Mouse (Mus musculus) embryonic facial prominence, embryonic 11.5 days (tissue): Measurements from ENCODE around the gene Evpl. TPM values are rescaled to one million over a fixed set of nuclear protein-coding genes. Genes with fewer than 3 reads are reported as not detected.
A peak's percentile ranks its signal among the peaks of the same experiment; 100 is the strongest.

Experiments used
- ATAC-seq: fragments of 200-750 bp; cut with Nextera tagmentation; replicated peaks from 2 replicates; pipeline ENCODE4 v1.8.0; 2017; ENCODE audit warnings: low read depth; ENCODE audit not compliant: insufficient number of reproducible peaks, low FRiP score, low TSS enrichment
- DNase-seq: peaks from one replicate; pipeline ENCODE4 v3.0.0-alpha.2; 2015; ENCODE audit warnings: low spot score
- H3K27ac ChIP-seq: fragments of 300-500 bp; sonication (generic); replicated peaks from 2 replicates; pipeline ENCODE4 v1.5.1; 2014; ENCODE audit warnings: mild to moderate bottlenecking, low read depth, low read length, control low read depth
- H3K27me3 ChIP-seq: fragments of 300-500 bp; sonication (generic); 2 replicates; pipeline ENCODE4 v1.6.1; 2014; ENCODE audit warnings: mild to moderate bottlenecking, low read length, moderate library complexity, mixed read lengths; ENCODE audit not compliant: control insufficient read depth, insufficient read depth
- H3K36me3 ChIP-seq: fragments of 300-500 bp; sonication (generic); replicated peaks from 2 replicates; pipeline ENCODE4 v1.6.1; 2014; ENCODE audit warnings: low read depth, mild to moderate bottlenecking, low read length, moderate library complexity, mixed read lengths; ENCODE audit not compliant: control insufficient read depth, insufficient read depth
- H3K4me1 ChIP-seq: fragments of 300-500 bp; sonication (generic); 2 replicates; pipeline ENCODE4 v1.6.1; 2014; ENCODE audit warnings: low read length, mixed read lengths; ENCODE audit not compliant: control insufficient read depth, insufficient read depth
- H3K4me2 ChIP-seq: fragments of 300-500 bp; sonication (generic); 2 replicates; pipeline ENCODE4 v1.6.1; 2014; ENCODE audit warnings: low read depth, mild to moderate bottlenecking, control low read depth, low read length, moderate library complexity
- H3K4me3 ChIP-seq: fragments of 300-500 bp; sonication (generic); 2 replicates; pipeline ENCODE4 v1.5.1; 2014; ENCODE audit warnings: low read depth, low read length, control low read depth
- H3K9ac ChIP-seq: fragments of 300-500 bp; sonication (generic); replicated peaks from 2 replicates; pipeline ENCODE4 v1.6.1; 2014; ENCODE audit warnings: mild to moderate bottlenecking, control low read depth, low read length
- H3K9me3 ChIP-seq: fragments of 300-500 bp; sonication (generic); replicated peaks from 2 replicates; pipeline ENCODE4 v1.6.1; 2016; ENCODE audit warnings: mild to moderate bottlenecking, low read length, inconsistent platforms, mixed read lengths; ENCODE audit not compliant: control insufficient read depth
- whole genome bisulfite sequencing: fragments of 180-500 bp; shearing (Covaris S2); extraction: QIAGEN DNeasy Blood & Tissue Kit; methylation state at CpG from one replicate; pipeline ENCODE4 v1.1.7; 2014; 5-methylcytosine and 5-hydroxymethylcytosine counted together
- polyA plus RNA-seq: library from polyadenylated mRNA; unstranded; fragments of >200 nt; fragmentation: Nextera tagmentation; extraction: Ambion mirVana; gene quantifications from 2 replicates; pipeline ENCODE4 v1.2.1, GENCODE M21; 2014

Evpl gene
- polyA plus RNA-seq, 1 experiment from 2014 or later, result 0.73 TPM

DNA sequence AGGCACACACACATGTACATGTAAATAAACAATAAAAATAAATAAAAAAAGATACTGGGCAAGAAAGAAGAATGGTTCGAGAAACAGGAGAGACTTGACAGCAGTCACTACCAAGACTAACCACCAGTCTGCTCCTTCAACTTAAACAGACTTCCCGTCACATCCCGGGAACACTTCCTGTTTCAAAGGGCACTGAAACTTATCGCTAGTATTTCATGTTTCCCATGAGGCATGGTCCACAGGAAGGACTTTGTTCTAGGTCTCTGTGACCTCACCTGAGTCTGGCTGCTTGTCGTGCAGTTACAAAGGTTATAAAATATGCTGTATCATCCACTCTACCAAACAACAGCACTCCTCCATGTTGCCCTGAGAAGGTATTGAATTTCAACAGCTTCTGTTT is 42.6 kb downstream of the Evpl start:
- no peak for ATAC-seq
- 75% methylated on average over 5 of the region's 5 CpGs for WGBS
- no peak overlapping the region for H3K4me2 ChIP-seq
- H3K27me3 ChIP-seq, result no peaks in the 10 kb centered on the region
- H3K4me1 ChIP-seq, result no peaks in the 10 kb centered on the region
- H3K9ac ChIP-seq, result no peak overlapping the region
- DNase-seq, result no peak
- H3K9me3 ChIP-seq, result no peaks in the 10 kb centered on the region
- no peak overlapping the region for H3K27ac ChIP-seq
- no peaks in the 10 kb centered on the region for H3K36me3 ChIP-seq
- H3K4me3 ChIP-seq, result no peak overlapping the region

DNA sequence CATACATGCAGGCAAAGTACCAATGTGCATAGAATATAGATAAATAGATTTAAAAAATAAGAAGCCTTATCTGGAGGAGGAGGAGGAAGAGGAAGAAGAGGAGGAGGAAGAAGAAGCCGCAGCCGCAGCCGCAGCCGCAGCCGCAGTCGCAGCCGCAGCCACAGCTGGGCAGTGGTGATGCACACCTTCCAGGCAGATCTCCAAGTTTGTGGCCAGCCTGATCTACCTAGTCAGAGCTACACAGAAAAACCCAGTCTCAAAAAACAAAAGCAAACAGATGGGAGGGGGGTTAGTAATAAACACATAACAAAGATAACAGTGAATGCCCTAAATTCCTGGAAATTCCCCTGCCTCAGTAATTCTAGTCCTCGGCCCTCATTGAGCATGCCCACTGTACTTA is 43.3 kb downstream of the Evpl start:
- no peaks in the 10 kb centered on the region for H3K9me3 ChIP-seq
- WGBS, result 93% methylated on average over 8 of the region's 8 CpGs
- H3K4me2 ChIP-seq, result no peak overlapping the region
- no peaks in the 10 kb centered on the region for H3K27me3 ChIP-seq
- DNase-seq (no peak), ATAC-seq (no peak)
- no peak overlapping the region for H3K4me3 ChIP-seq
- H3K27ac ChIP-seq, result no peak overlapping the region
- no peak overlapping the region; the same call in 1 of the 2 replicates for H3K9ac ChIP-seq
- H3K4me1 ChIP-seq, result no peaks in the 10 kb centered on the region
- no peaks in the 10 kb centered on the region for H3K36me3 ChIP-seq

DNA sequence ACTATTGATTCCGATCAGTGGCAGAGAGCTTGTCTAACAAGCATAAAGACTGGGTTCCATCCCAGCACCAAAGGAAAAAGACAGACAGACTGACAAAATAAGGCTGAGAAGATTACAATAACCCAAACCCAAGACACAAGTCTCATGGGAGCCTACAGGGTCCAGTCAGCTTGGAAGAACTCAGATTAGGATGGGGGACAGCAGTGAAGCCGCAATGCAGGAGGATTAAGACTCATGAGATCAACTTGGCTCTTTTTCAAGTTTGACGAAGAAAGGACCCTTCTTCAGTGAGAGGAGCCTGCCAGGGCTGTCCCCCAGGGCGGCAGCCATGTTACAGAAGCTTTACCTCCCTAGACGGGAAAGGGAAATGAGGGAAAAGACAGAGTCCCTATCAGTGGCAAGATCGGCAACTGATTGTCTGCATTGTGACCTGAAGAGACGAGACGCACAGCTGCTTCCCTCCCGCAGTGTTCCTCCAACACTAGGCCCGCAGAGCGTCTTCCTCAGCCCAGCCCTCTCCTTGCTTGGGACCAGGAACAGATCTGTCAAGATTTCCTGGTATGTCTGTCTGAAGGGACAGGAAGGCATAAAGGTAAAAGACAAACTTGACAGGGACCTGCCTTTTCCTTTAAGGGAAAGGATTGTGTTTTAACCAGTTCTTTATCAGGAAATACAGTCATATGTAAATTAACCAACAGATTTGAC is 50.5 kb downstream of the Evpl start:
- no peak overlapping the region for H3K27ac ChIP-seq
- H3K4me2 ChIP-seq, result no peak overlapping the region
- no peak overlapping the region for H3K9ac ChIP-seq
- no peaks in the 10 kb centered on the region for H3K27me3 ChIP-seq
- ATAC-seq (no peak), DNase-seq (no peak)
- H3K4me3 ChIP-seq, result no peak overlapping the region
- 50% methylated on average over 11 of the region's 11 CpGs for WGBS
- no peaks in the 10 kb centered on the region; the same call in 1 of the 2 replicates for H3K36me3 ChIP-seq
- no peaks in the 10 kb centered on the region for H3K4me1 ChIP-seq
- no peaks in the 10 kb centered on the region for H3K9me3 ChIP-seq

DNA sequence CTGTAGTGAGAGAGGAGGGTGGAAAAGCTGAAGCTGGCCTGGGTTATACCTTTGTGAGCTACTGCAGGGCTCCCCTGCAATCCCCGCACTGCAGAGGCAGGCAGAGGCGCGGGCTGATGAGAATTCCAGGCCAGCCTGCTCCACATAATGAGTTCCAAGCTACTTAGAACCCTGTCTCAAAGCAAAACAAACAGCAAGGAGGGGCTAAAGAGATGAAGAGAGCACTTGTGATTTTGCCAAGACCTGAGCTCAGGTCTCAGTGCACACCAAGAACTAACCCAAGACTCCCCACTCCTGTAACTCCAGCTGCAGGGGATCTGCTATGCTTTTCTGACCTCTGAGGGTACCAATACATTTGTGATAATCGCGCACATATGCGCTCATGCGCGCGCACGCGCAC is 51.5 kb downstream of the Evpl start:
- no peaks in the 10 kb centered on the region; the same call in 1 of the 2 replicates for H3K36me3 ChIP-seq
- no peak; the same call in 1 of the 2 replicates for ATAC-seq

DNA sequence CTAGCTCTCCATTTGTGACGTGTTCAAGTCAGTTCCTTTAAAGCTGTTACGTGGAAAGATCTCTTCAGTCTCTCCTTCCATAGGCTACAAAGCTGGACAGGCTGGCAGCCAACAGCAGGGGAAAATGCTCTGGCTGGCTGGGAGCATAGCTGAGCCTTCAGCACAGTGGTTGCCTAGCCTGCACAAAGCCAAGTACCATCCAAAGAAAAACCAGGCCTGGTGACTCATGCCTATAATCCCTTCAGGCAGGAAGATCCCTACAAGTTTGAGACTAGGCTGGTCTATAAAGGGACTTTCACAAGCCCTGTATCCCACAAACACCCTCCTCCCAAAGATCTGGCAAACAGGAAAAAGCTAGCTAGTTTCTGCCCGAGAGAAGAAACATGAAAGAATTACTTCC is 52.0 kb downstream of the Evpl start:
- WGBS, result 83% methylated on average over 3 of the region's 3 CpGs
- Histone ChIP-seq H3K4me3 (no peak overlapping the region), H3K4me2 (no peak overlapping the region), H3K27ac (peak overlapping the region; percentile 67; the same call in 1 of the 2 replicates), H3K27me3 (no peaks in the 10 kb centered on the region), H3K9ac (no peak overlapping the region), H3K36me3 (no peaks in the 10 kb centered on the region; the same call in 1 of the 2 replicates), H3K9me3 (no peaks in the 10 kb centered on the region), H3K4me1 (no peaks in the 10 kb centered on the region)
- no peak for ATAC-seq
- DNase-seq, result no peak

More for the DNA sequence above, 51.5 kb downstream of the Evpl start:
- Histone ChIP-seq H3K27ac (peak overlapping the region; percentile 67; the same call in 1 of the 2 replicates), H3K9me3 (no peaks in the 10 kb centered on the region), H3K9ac (no peak overlapping the region), H3K27me3 (no peaks in the 10 kb centered on the region), H3K4me3 (no peak overlapping the region), H3K4me1 (no peaks in the 10 kb centered on the region), H3K4me2 (no peak overlapping the region)
- 74% methylated on average over 11 of the region's 11 CpGs for WGBS
- peak; percentile 48 for DNase-seq

DNA sequence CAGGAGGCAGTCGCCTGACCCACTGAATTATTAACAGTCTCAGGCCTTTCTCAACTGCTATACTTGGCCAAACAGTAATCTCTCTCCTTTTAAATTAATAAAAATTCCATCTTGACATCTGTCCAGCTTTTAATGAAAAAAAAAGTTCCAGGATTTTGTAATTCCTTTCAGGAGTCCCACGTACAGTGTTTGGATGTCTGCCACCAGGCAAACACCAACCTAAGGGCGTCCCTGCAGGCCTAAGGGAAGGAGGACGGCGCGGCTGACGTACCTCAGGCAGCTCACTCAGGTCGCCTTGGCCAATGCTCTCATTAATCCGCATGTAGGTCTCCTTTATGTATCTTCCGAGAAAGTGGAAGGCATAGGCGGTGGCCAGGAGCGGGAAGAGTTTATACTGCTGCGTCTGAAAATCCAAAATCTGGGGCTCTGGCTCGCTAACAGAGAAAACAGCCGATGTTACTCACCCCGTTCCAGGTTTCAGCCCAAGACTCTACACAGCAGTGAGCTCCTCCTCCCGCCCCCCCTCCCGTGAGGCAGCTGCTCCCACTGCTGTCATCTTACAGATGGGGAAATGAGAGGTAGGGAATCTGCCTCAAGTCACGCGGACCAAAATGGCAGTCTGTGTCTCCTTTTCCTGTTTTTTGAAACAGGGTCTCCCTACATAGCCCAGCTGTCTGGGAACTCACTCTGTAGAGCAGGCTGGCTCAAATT is 59.3 kb downstream of the Evpl start:
- WGBS, result 90% methylated on average over 20 of the region's 20 CpGs
- DNase-seq, result no peak

DNA sequence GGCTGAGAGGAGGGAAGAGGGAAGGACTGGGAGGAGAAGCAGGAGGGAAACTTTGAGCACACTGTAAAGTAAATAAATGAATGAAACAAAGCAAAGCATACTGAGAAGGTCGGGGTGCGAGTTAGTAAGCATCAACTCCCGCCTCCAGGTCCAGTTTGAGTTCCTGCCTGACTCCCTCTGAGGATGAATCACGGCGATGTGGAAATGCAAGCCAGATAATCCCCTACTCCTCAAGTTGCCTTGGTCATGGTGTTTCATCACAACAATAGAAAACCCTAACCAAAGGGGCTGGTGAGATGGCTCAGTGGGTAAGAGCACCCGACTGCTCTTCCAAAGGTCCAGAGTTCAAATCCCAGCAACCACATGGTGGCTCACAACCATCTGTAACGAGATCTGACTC is 61.9 kb downstream of the Evpl start:
- no peaks in the 10 kb centered on the region; the same call in none of the 2 replicates for H3K36me3 ChIP-seq
- H3K4me1 ChIP-seq, result no peaks in the 10 kb centered on the region
- H3K27ac ChIP-seq, result no peak overlapping the region
- no peaks in the 10 kb centered on the region for H3K27me3 ChIP-seq
- no peak overlapping the region for H3K4me2 ChIP-seq
- no peak overlapping the region for H3K4me3 ChIP-seq
- H3K9ac ChIP-seq, result no peak overlapping the region
- DNase-seq (no peak), ATAC-seq (no peak)
- 87% methylated on average over 7 of the region's 7 CpGs for WGBS
- H3K9me3 ChIP-seq, result no peaks in the 10 kb centered on the region

More for the DNA sequence above, 59.3 kb downstream of the Evpl start:
- H3K4me1 ChIP-seq, result no peaks in the 10 kb centered on the region
- H3K9ac ChIP-seq, result no peak overlapping the region
- no peak for ATAC-seq
- H3K4me3 ChIP-seq, result no peak overlapping the region
- no peaks in the 10 kb centered on the region for H3K9me3 ChIP-seq
- no peaks in the 10 kb centered on the region for H3K27me3 ChIP-seq
- no peaks in the 10 kb centered on the region; the same call in none of the 2 replicates for H3K36me3 ChIP-seq
- H3K27ac ChIP-seq, result no peak overlapping the region
- no peak overlapping the region for H3K4me2 ChIP-seq
